Mouse (Mus musculus): ENCODE measurements around the gene Tmem176b. TPM values are rescaled to one million over a fixed set of nuclear protein-coding genes. Genes with fewer than 3 reads are reported as not detected.
"Not testable (repeated sequence)": the region's sequence is repeated elsewhere in the genome, so short reads cannot be mapped to it uniquely, and the experiment has no call there.

Tmem176b gene
- total RNA-seq (2017): 19.1 to 28.4 TPM (median 27.7 TPM) in 3 replicates

GRCm38 (mm10) chr6:48840973-48841625, at the start of gene Tmem176b:
Tmem176b (minus strand) TSS chr6:48841496.
- no peak for ATAC-seq (replicated peaks; ENCODE audit: insufficient number of reproducible peaks, low FRiP score, low TSS enrichment, poor library complexity, severe bottlenecking)

GRCm38 (mm10) chr6:48876510-48877135, 35.3 kb upstream of the Tmem176b start:
- ATAC-seq (replicated peaks; ENCODE audit: insufficient number of reproducible peaks, low FRiP score, low TSS enrichment, poor library complexity, severe bottlenecking): no peak

- no peak for ATAC-seq (replicated peaks; ENCODE audit: insufficient number of reproducible peaks, low FRiP score, low TSS enrichment, poor library complexity, severe bottlenecking)
Measured at GRCm38 (mm10) chr6:48875515-48875914, 34.2 kb upstream of the Tmem176b start.

GRCm38 (mm10) chr6:48874576-48874975, 33.3 kb upstream of the Tmem176b start:
- ATAC-seq (replicated peaks; ENCODE audit: insufficient number of reproducible peaks, low FRiP score, low TSS enrichment, poor library complexity, severe bottlenecking): no peak

GRCm38 (mm10) chr6:48872596-48872995, 31.3 kb upstream of the Tmem176b start, which contains the start of gene Aoc1:
Aoc1 (plus strand) TSS chr6:48872896.
- no peak for ATAC-seq (replicated peaks; ENCODE audit: insufficient number of reproducible peaks, low FRiP score, low TSS enrichment, poor library complexity, severe bottlenecking)

GRCm38 (mm10) chr6:48869774-48870173, 28.5 kb upstream of the Tmem176b start:
- no peak for ATAC-seq (replicated peaks; ENCODE audit: insufficient number of reproducible peaks, low FRiP score, low TSS enrichment, poor library complexity, severe bottlenecking)

GRCm38 (mm10) chr6:48867158-48867557, 25.9 kb upstream of the Tmem176b start:
- no peak for ATAC-seq (replicated peaks; ENCODE audit: insufficient number of reproducible peaks, low FRiP score, low TSS enrichment, poor library complexity, severe bottlenecking)

GRCm38 (mm10) chr6:48866355-48866950, 25.2 kb upstream of the Tmem176b start:
- ATAC-seq (replicated peaks; ENCODE audit: insufficient number of reproducible peaks, low FRiP score, low TSS enrichment, poor library complexity, severe bottlenecking): not testable (repeated sequence)

- ATAC-seq (replicated peaks; ENCODE audit: insufficient number of reproducible peaks, low FRiP score, low TSS enrichment, poor library complexity, severe bottlenecking): no peak
Measured at GRCm38 (mm10) chr6:48865152-48865745, 24.0 kb upstream of the Tmem176b start.

GRCm38 (mm10) chr6:48864723-48865122, 23.4 kb upstream of the Tmem176b start:
- no peak for ATAC-seq (replicated peaks; ENCODE audit: insufficient number of reproducible peaks, low FRiP score, low TSS enrichment, poor library complexity, severe bottlenecking)

- no peak for ATAC-seq (replicated peaks; ENCODE audit: insufficient number of reproducible peaks, low FRiP score, low TSS enrichment, poor library complexity, severe bottlenecking)
Measured at GRCm38 (mm10) chr6:48864181-48864580, 22.9 kb upstream of the Tmem176b start.

- ATAC-seq (replicated peaks; ENCODE audit: insufficient number of reproducible peaks, low FRiP score, low TSS enrichment, poor library complexity, severe bottlenecking): no peak
Measured at GRCm38 (mm10) chr6:48863488-48863887, 22.2 kb upstream of the Tmem176b start.

GRCm38 (mm10) chr6:48862816-48863215, 21.5 kb upstream of the Tmem176b start:
- ATAC-seq (replicated peaks; ENCODE audit: insufficient number of reproducible peaks, low FRiP score, low TSS enrichment, poor library complexity, severe bottlenecking): no peak

- no peak for ATAC-seq (replicated peaks; ENCODE audit: insufficient number of reproducible peaks, low FRiP score, low TSS enrichment, poor library complexity, severe bottlenecking)
Measured at GRCm38 (mm10) chr6:48861616-48862280, 20.5 kb upstream of the Tmem176b start.

GRCm38 (mm10) chr6:48860851-48861250, 19.6 kb upstream of the Tmem176b start:
- ATAC-seq (replicated peaks; ENCODE audit: insufficient number of reproducible peaks, low FRiP score, low TSS enrichment, poor library complexity, severe bottlenecking): no peak

GRCm38 (mm10) chr6:48860130-48860815, 19.0 kb upstream of the Tmem176b start:
- ATAC-seq (replicated peaks; ENCODE audit: insufficient number of reproducible peaks, low FRiP score, low TSS enrichment, poor library complexity, severe bottlenecking): peak; percentile 51; the same call in 1 of the 2 replicates

- ATAC-seq (replicated peaks; ENCODE audit: insufficient number of reproducible peaks, low FRiP score, low TSS enrichment, poor library complexity, severe bottlenecking): no peak
Measured at GRCm38 (mm10) chr6:48857613-48858302, 16.5 kb upstream of the Tmem176b start.

- ATAC-seq (replicated peaks; ENCODE audit: insufficient number of reproducible peaks, low FRiP score, low TSS enrichment, poor library complexity, severe bottlenecking): no peak
Measured at GRCm38 (mm10) chr6:48854155-48854554, 12.9 kb upstream of the Tmem176b start.

Measured in monocyte, adult 5-6 weeks (primary cell).